Mouse (Mus musculus): ENCODE data around the gene Fgfr2.

- TF ChIP-seq CTCF (IDR thresholded peaks at IDR 0.05; ENCODE audit: control insufficient read depth, insufficient read depth, insufficient replicate concordance, low read depth, low read length), result no peak
- TF ChIP-seq POLR2A (IDR thresholded peaks at IDR 0.05; ENCODE audit: control insufficient read depth, low read depth, low read length), result no peak
These were observed 81.4 kb downstream of the Fgfr2 start for GRCm38 (mm10) chr7:133041784-133042183.
